Mouse (Mus musculus): Measurements from ENCODE around the gene Kremen2. TPM values are rescaled to one million over a fixed set of nuclear protein-coding genes. Genes with fewer than 3 reads are reported as not detected.

Gene Kremen2
- polyA plus RNA-seq, 1 experiment = 3.8 TPM

DNA sequence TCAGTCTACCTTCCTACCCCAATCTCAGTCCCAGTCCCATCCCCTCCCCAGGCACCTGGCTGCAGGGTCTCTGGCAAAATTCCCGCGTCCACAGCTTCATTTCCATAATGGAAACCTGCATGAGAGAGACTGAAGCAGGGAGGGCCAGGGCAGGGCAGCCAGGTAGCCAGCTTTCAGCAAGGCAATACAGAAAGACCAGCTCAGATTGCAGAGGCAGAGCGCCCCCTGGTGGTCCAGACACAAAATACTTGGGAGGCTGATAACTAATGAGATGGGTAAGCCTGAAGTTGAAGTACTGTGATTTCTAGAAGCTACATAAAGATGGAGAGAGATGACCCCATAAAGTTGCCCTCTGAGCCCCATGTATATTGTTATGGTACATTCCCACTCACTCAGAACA lies 39.4 kb downstream of the Kremen2 start:
- Histone ChIP-seq H3K4me1 (replicated peaks; ENCODE audit: control insufficient read depth, insufficient read depth, low read length) (no peaks in the 10 kb centered on the region), H3K27me3 (ENCODE audit: control insufficient read depth, insufficient read depth, low read length) (no peaks in the 10 kb centered on the region), H3K4me3 (ENCODE audit: control insufficient read depth, insufficient read depth, low read length) (no peak overlapping the region), H3K36me3 (ENCODE audit: control insufficient read depth, insufficient read depth, low read length) (no peaks in the 10 kb centered on the region), H3K27ac (ENCODE audit: control insufficient read depth, insufficient read depth, low read length) (no peak overlapping the region)
- TF ChIP-seq POLR2A (IDR thresholded peaks at IDR 0.05; ENCODE audit: control insufficient read depth, extremely low read depth, insufficient read depth, low read length, poor library complexity) (no peak), CTCF (IDR thresholded peaks at IDR 0.05; ENCODE audit: borderline replicate concordance, control insufficient read depth, extremely low read depth, insufficient read depth, low read length, poor library complexity) (peak; percentile 79; the same call in 1 of the 2 replicates)
- WGBS = 3% methylated on average over 3 of the region's 3 CpGs
- peak; percentile 66 for DNase-seq

DNA sequence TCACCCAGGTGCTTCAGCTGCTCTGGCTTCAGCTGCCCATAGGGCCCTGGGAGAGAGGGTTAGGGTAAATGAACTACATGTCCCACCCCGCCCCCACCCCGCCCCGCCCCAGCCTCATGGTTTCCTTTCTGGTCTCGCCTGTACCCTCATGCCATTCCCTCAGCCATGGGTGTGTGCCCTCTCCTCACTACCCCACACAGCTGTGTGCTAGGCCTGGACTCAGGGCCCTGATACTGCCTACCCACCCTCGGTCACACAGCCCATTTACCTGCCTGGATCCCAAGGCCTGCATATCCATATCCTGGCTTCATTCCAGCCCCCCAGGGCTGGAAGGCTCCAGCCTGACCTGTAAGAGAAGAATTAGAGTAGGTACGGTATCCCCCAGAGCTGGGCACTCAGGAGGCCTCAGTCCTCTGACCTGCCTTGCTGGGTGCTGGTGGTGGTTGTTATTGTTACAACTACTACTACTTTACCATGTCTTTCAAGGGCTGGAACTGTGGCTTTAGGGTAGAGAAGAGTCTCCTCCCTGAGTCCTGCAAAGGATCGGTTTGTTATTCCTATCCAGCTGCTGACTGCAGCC lies 40.0 kb downstream of the Kremen2 start:
- Histone ChIP-seq H3K4me3 (ENCODE audit: control insufficient read depth, insufficient read depth, low read length) (no peak overlapping the region), H3K36me3 (ENCODE audit: control insufficient read depth, insufficient read depth, low read length) (no peaks in the 10 kb centered on the region), H3K27ac (ENCODE audit: control insufficient read depth, insufficient read depth, low read length) (no peak overlapping the region), H3K4me1 (replicated peaks; ENCODE audit: control insufficient read depth, insufficient read depth, low read length) (no peaks in the 10 kb centered on the region), H3K27me3 (ENCODE audit: control insufficient read depth, insufficient read depth, low read length) (no peaks in the 10 kb centered on the region)
- 85% methylated on average over 7 of the region's 7 CpGs for WGBS
- no peak for TF ChIP-seq POLR2A (IDR thresholded peaks at IDR 0.05; ENCODE audit: control insufficient read depth, extremely low read depth, insufficient read depth, low read length, poor library complexity)
- TF ChIP-seq CTCF (IDR thresholded peaks at IDR 0.05; ENCODE audit: borderline replicate concordance, control insufficient read depth, extremely low read depth, insufficient read depth, low read length, poor library complexity) = no peak
- DNase-seq = no peak

DNA sequence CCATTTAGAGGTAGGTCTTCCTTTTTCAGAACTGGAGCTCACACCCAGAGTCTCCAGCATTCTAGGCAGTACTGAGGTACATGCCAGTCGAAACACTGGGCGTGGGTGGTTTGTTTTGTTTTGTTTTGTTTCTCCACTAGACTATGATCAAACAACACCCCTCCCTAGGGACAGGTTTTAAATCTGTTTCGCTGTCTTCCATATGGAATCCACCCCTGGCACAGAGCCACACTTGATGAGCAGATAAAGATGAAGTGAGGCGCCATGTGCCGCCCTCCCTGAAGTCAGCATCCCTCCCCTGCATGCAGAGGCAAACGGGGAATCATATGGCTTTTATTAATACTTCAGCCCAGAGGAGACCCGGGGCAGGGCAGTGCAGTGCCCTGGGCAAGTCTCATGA lies 40.9 kb downstream of the Kremen2 start:
- TF ChIP-seq POLR2A (IDR thresholded peaks at IDR 0.05; ENCODE audit: control insufficient read depth, extremely low read depth, insufficient read depth, low read length, poor library complexity) (no peak), CTCF (IDR thresholded peaks at IDR 0.05; ENCODE audit: borderline replicate concordance, control insufficient read depth, extremely low read depth, insufficient read depth, low read length, poor library complexity) (no peak)
- WGBS = 82% methylated on average over 7 of the region's 7 CpGs
- Histone ChIP-seq H3K27me3 (ENCODE audit: control insufficient read depth, insufficient read depth, low read length) (peaks cover 6% of the 10 kb centered on the region; the same call in 1 of the 2 replicates), H3K4me1 (replicated peaks; ENCODE audit: control insufficient read depth, insufficient read depth, low read length) (peaks cover 3% of the 10 kb centered on the region; the same call in 1 of the 2 replicates), H3K36me3 (ENCODE audit: control insufficient read depth, insufficient read depth, low read length) (no peaks in the 10 kb centered on the region), H3K4me3 (ENCODE audit: control insufficient read depth, insufficient read depth, low read length) (no peak overlapping the region), H3K27ac (ENCODE audit: control insufficient read depth, insufficient read depth, low read length) (no peak overlapping the region)
- no peak for DNase-seq

DNA sequence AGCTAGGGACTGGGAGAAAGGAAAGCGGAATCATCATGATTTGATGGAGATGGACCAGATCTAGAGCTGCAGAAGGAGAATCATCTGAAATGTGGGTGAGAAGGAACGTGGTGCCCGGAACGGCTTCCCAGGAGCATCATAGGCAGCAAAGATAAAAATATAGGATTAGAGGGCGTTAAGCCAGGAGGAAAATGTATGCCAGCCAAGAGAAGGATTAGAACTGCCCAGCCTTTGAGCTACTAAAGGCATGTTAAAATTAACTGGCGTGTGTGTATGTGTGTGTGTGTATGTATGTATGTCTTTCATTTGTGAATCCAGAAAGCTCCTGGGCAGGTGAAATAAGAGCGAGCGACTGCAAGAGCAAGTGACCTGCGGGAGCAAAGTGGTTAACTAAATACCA lies 42.3 kb downstream of the Kremen2 start:
- Histone ChIP-seq H3K27ac (ENCODE audit: control insufficient read depth, insufficient read depth, low read length) (no peak overlapping the region), H3K4me1 (replicated peaks; ENCODE audit: control insufficient read depth, insufficient read depth, low read length) (peaks cover 10% of the 10 kb centered on the region; the same call in 1 of the 2 replicates), H3K27me3 (ENCODE audit: control insufficient read depth, insufficient read depth, low read length) (peaks cover 13% of the 10 kb centered on the region; the same call in 1 of the 2 replicates), H3K4me3 (ENCODE audit: control insufficient read depth, insufficient read depth, low read length) (no peak overlapping the region), H3K36me3 (ENCODE audit: control insufficient read depth, insufficient read depth, low read length) (no peaks in the 10 kb centered on the region)
- TF ChIP-seq CTCF (IDR thresholded peaks at IDR 0.05; ENCODE audit: borderline replicate concordance, control insufficient read depth, extremely low read depth, insufficient read depth, low read length, poor library complexity) (no peak), POLR2A (IDR thresholded peaks at IDR 0.05; ENCODE audit: control insufficient read depth, extremely low read depth, insufficient read depth, low read length, poor library complexity) (no peak)
- 94% methylated on average over 9 of the region's 9 CpGs for WGBS
- DNase-seq = no peak

DNA sequence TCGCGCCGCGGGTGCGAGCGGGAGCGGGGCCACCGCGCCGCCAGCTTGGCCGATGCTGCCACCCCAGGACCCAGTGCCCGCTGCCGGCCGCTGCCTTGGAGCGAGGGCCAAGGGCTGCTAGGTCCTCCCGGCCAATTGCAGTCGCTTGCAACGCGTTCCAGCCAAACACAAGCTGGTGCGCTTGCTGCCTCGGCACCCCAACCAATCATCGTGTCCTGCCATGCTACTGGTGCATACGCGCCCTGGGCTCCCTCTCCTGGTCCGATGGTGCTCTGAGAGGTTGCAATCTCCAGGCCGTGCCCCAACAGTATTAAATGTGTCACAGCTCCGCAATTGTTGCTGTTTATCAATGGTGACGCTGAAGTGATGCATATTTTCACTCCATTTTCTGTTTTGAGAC lies 45.6 kb downstream of the Kremen2 start:
- peaks cover 13% of the 10 kb centered on the region; the same call in 1 of the 2 replicates for H3K27me3 ChIP-seq (ENCODE audit: control insufficient read depth, insufficient read depth, low read length)
- under 1% methylated on average over 28 of the region's 28 CpGs for WGBS

DNA sequence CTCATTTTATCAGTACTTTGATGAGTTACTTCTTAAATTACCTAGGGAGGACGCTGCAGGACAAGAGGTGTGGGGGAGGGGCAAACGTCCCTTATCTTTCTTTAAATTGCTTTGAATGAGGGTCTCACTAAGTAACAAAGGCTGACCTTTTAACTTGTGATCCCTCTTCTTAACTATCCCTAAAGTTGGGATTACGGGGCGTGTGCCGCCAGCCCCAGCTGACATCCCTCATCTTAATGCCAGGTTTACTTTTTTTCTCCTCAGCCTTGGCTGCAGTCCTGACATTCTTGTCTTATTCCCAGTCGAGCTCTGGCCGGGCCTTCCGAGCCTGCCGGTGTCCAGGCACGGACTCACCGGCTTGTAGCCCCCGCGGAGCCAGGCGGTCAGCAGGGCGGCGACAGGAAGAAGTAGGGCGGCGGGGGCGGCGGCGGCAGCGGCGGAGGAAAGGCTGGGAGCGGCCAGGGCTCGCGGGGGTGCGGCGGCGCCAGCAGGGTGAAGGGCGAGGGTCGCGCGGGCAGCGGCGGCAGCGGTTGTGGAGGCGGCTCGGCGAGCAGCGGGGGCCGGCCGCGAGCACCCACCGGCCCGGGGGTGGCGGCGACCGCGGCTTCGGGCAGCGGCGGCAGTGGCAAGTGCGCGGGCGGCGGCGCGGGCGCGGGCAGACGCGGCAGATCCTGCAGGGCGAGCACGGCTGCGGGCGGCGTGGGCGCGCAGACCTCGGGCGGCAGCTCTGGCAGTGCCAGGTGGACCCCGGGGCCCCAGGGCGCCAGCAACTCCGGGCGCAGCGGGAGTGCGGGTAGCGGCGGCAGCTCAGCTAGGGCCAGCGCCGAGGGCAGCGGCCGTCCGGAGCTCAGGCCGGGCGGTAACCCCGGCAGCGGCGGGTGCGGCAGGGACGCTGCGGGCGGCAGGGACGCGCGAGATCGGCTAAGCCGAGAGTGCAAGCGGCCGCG lies 46.2 kb downstream of the Kremen2 start:
- H3K4me3 ChIP-seq (ENCODE audit: control insufficient read depth, insufficient read depth, low read length) = peak overlapping the region; percentile 29
- no peaks in the 10 kb centered on the region for H3K36me3 ChIP-seq (ENCODE audit: control insufficient read depth, insufficient read depth, low read length)
- H3K27me3 ChIP-seq (ENCODE audit: control insufficient read depth, insufficient read depth, low read length) = peaks cover 13% of the 10 kb centered on the region; the same call in 1 of the 2 replicates
- peaks cover 10% of the 10 kb centered on the region; the same call in 1 of the 2 replicates for H3K4me1 ChIP-seq (replicated peaks; ENCODE audit: control insufficient read depth, insufficient read depth, low read length)
- WGBS = 6% methylated on average over 90 of the region's 101 CpGs
- no peak overlapping the region for H3K27ac ChIP-seq (ENCODE audit: control insufficient read depth, insufficient read depth, low read length)
- peak; percentile 17 for DNase-seq
- TF ChIP-seq POLR2A (IDR thresholded peaks at IDR 0.05; ENCODE audit: control insufficient read depth, extremely low read depth, insufficient read depth, low read length, poor library complexity) = no peak
- TF ChIP-seq CTCF (IDR thresholded peaks at IDR 0.05; ENCODE audit: borderline replicate concordance, control insufficient read depth, extremely low read depth, insufficient read depth, low read length, poor library complexity) = no peak

More for the DNA sequence above, 45.6 kb downstream of the Kremen2 start:
- TF ChIP-seq CTCF (IDR thresholded peaks at IDR 0.05; ENCODE audit: borderline replicate concordance, control insufficient read depth, extremely low read depth, insufficient read depth, low read length, poor library complexity) (no peak), POLR2A (IDR thresholded peaks at IDR 0.05; ENCODE audit: control insufficient read depth, extremely low read depth, insufficient read depth, low read length, poor library complexity) (no peak)
- peaks cover 10% of the 10 kb centered on the region; the same call in 1 of the 2 replicates for H3K4me1 ChIP-seq (replicated peaks; ENCODE audit: control insufficient read depth, insufficient read depth, low read length)
- peak overlapping the region; percentile 29 for H3K4me3 ChIP-seq (ENCODE audit: control insufficient read depth, insufficient read depth, low read length)
- no peak overlapping the region for H3K27ac ChIP-seq (ENCODE audit: control insufficient read depth, insufficient read depth, low read length)
- H3K36me3 ChIP-seq (ENCODE audit: control insufficient read depth, insufficient read depth, low read length) = no peaks in the 10 kb centered on the region
- DNase-seq = peak; percentile 81

All from thymus, adult 2 months (tissue).